Mouse (Mus musculus): ENCODE measurements around the gene Pitpnm2. TPM values are rescaled to one million over a fixed set of nuclear protein-coding genes. Genes with fewer than 3 reads are reported as not detected.
"Not testable (repeated sequence)": the region's sequence is repeated elsewhere in the genome, so short reads cannot be mapped to it uniquely, and the experiment has no call there.

The Pitpnm2 gene
- polyA plus RNA-seq, 1 experiment from 2014 or later: 8.9 TPM

DNA sequence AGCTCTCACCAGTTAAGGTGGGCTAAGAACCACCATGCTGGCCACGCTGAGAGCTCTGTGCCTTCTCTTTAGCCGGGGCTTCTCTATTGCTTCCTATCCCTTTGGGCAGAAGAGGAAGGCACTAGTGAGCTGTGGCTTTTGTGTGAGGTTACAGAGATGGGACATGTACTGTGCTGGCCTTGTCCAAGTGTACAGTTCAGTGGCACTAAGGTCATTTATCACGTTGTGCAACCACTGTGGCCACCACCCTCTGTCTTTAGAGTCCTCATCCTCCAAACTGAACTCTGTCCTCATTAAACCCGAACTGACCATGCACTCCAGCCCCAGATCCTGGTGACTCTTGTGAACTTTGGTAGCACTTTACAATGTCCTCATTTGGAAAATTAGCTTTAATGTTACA, 23.1 kb downstream of the Pitpnm2 start:
- no peak overlapping the region for H3K27ac ChIP-seq
- H3K9me3 ChIP-seq: no peaks in the 10 kb centered on the region
- H3K27me3 ChIP-seq: no peaks in the 10 kb centered on the region
- 90% methylated on average over 4 of the region's 4 CpGs for WGBS
- H3K4me1 ChIP-seq: peaks cover 11% of the 10 kb centered on the region; the same call in 1 of the 2 replicates
- no peak overlapping the region for H3K4me2 ChIP-seq
- H3K36me3 ChIP-seq (replicated peaks): no peaks in the 10 kb centered on the region
- no peak overlapping the region for H3K4me3 ChIP-seq (replicated peaks)
- no peak for ATAC-seq (ENCODE audit: low FRiP score)
- no peak overlapping the region for H3K9ac ChIP-seq

DNA sequence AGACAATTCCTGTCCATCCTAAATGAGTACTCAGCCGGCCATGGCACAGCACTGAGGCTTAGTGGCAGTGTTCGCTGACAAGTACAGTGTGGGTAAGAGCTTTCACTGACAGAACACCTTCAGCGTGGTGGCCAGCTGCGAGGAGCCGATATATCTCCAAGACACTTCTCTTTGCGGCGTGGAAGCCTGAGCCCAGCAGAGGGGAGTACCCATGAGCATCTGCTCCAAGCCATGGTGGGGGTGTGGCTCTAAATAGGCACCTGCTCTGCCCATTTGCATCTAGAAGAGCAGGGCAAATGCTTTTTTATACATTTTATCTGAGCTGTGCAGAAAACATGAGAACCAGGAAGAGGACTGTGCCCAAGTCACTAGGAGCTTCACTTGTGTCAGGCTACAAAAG, 23.7 kb downstream of the Pitpnm2 start:
- peaks cover 12% of the 10 kb centered on the region; the same call in 1 of the 2 replicates for H3K4me1 ChIP-seq
- no peaks in the 10 kb centered on the region for H3K9me3 ChIP-seq
- H3K4me3 ChIP-seq (replicated peaks): no peak overlapping the region
- 89% methylated on average over 7 of the region's 7 CpGs for WGBS
- H3K36me3 ChIP-seq (replicated peaks): no peaks in the 10 kb centered on the region
- H3K27me3 ChIP-seq: no peaks in the 10 kb centered on the region
- H3K27ac ChIP-seq: no peak overlapping the region
- H3K9ac ChIP-seq: no peak overlapping the region
- no peak for ATAC-seq (ENCODE audit: low FRiP score)
- H3K4me2 ChIP-seq: no peak overlapping the region

DNA sequence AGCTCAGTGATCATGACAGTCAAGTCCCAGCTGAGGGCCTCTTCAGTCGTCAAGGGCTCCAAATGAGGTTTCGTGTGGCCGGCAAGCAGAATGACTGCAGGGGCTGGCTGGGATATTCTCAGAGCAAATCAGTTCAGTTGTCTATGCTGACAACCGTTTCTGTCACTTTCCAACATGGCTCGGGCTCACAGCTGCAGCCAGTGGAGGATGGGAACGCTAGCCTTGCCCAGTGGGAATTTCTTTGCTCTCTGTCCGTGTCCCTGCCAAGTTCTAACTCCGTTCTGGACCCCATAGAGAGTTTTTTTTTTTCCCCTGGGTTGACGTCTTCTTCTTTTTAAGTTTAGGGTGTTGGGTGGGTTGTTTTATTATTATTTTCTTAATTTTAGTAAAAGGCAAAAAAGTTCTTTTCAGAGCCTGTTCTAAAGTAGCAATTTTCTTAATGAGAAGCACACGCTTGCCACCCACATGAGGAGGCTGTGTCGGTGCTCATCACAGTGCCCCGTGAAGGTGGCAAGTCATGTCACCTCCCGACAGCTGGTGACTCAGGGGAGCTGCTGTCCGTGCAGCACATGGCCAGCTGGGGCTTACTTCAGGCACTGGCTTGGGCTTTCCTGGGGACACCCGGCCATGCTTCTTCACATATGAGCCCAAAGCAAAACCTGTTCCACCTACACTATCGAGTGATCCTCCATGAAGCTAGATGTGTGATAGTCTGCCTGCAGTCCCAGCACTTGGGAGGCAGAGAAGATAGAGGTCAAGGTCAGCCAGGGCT, 25.1 kb downstream of the Pitpnm2 start:
- peaks cover 18% of the 10 kb centered on the region for H3K4me1 ChIP-seq
- H3K9me3 ChIP-seq: no peaks in the 10 kb centered on the region
- H3K27ac ChIP-seq: no peak overlapping the region
- H3K27me3 ChIP-seq: no peaks in the 10 kb centered on the region
- 81% methylated on average over 16 of the region's 16 CpGs for WGBS
- no peaks in the 10 kb centered on the region for H3K36me3 ChIP-seq (replicated peaks)
- ATAC-seq (ENCODE audit: low FRiP score): no peak
- H3K4me3 ChIP-seq (replicated peaks): no peak overlapping the region
- H3K4me2 ChIP-seq: no peak overlapping the region
- no peak overlapping the region for H3K9ac ChIP-seq

DNA sequence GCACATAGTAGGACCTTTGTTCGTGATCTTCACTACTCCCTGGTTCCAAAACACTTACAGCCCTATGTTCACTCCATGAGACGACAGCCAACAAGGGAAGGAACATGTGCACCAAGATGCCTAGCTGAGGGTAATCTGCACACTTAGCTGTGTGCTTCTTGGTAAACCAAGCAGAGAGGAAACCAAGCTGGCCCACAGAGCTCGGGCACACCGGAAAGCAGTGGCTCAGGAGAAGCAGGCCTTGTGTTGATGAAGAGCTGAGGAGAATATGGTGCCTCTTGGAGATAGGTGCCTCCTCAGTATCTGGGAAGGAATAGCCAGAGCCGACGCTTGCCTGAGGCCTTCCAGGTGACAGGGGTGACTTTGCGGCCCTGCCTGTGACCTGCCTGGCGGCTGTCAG, 26.0 kb downstream of the Pitpnm2 start:
- H3K9me3 ChIP-seq: no peaks in the 10 kb centered on the region
- no peak overlapping the region for H3K9ac ChIP-seq
- H3K27ac ChIP-seq: no peak overlapping the region
- H3K4me1 ChIP-seq: peaks cover 21% of the 10 kb centered on the region
- H3K27me3 ChIP-seq: no peaks in the 10 kb centered on the region
- no peak overlapping the region for H3K4me3 ChIP-seq (replicated peaks)
- H3K36me3 ChIP-seq (replicated peaks): no peaks in the 10 kb centered on the region
- no peak for ATAC-seq (ENCODE audit: low FRiP score)
- WGBS: 90% methylated on average over 8 of the region's 8 CpGs
- no peak overlapping the region for H3K4me2 ChIP-seq

DNA sequence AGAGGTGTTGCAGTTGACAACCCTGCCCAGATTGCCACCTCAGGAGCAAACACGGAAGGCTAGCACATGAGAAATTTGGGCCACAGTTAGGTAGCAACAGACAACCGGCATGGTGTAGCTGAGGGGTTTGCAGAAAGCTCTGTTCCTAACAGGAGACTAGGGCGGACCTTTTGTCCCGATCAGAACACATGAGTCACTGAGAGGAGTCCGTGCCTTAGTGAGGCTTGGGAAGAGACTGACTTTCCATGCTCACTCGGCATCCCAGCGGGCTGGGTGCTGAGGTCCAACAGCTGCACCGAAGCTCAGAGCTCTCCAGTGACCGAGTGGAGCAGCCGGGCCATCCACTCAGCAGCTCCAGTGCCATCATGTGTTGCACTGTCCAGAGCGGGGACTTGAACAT, 26.9 kb downstream of the Pitpnm2 start:
- Histone ChIP-seq H3K4me1 (peaks cover 23% of the 10 kb centered on the region), H3K36me3 (replicated peaks) (no peaks in the 10 kb centered on the region), H3K27ac (no peak overlapping the region), H3K9ac (no peak overlapping the region), H3K4me2 (no peak overlapping the region), H3K4me3 (replicated peaks) (no peak overlapping the region), H3K9me3 (no peaks in the 10 kb centered on the region), H3K27me3 (no peaks in the 10 kb centered on the region)
- no peak for ATAC-seq (ENCODE audit: low FRiP score)
- 93% methylated on average over 11 of the region's 11 CpGs for WGBS

DNA sequence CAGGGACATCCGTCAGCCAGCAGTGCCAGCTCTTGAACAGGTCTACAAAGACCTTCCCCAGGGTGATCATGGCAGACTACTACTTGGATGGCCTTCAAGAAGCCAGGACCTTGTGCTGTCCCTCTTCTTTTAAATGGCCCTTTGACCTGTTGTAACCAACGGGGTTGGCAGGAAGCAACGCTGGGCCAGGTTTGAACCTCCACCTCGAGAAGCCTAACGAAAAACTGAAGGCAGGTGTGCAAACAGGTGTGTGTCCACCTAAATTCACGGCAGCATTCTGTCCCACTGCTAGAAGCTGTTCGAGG, 27.9 kb downstream of the Pitpnm2 start:
- 89% methylated on average over 7 of the region's 7 CpGs for WGBS

DNA sequence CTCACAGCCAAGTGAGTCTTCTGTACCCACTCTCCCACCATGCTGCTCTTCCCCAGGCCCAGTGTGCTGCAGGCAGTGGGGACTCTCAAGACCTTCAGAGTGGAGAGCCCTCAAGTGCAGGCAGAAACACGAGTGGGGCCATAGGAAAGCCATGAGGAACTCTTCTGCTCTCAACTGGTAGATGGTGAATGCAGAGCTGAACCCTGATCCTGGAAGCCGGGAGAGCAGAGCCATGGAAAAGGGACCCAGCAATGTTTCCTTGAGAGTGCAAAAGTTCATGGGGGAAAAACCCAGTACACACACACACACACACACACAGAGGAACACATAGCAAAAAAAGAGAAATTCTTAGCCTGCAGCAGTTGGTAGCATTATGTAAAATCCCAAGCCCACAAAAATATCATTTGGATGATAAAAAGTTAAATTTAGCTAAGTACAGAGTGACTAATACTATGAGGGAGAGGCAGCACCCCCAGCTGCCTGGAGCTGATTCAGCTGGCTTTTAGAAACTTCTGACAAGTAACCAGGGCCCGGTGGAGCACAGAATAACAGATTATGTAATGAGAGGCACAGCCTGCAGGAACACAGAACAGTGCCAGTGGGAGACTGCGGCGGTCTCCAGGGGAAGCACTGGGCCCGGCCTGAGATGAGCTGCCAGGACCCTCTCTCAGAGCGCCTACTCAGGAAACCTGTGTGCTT, 28.4 kb downstream of the Pitpnm2 start:
- no peak overlapping the region for H3K4me2 ChIP-seq
- H3K27ac ChIP-seq: no peak overlapping the region
- no peaks in the 10 kb centered on the region for H3K27me3 ChIP-seq
- no peaks in the 10 kb centered on the region for H3K36me3 ChIP-seq (replicated peaks)
- no peak for ATAC-seq (ENCODE audit: low FRiP score)
- WGBS: 69% methylated on average over 7 of the region's 7 CpGs
- H3K4me3 ChIP-seq (replicated peaks): no peak overlapping the region
- H3K9me3 ChIP-seq: no peaks in the 10 kb centered on the region
- H3K9ac ChIP-seq: no peak overlapping the region
- peaks cover 15% of the 10 kb centered on the region for H3K4me1 ChIP-seq

More for the DNA sequence above, 27.9 kb downstream of the Pitpnm2 start:
- no peak overlapping the region for H3K27ac ChIP-seq
- peaks cover 19% of the 10 kb centered on the region for H3K4me1 ChIP-seq
- H3K27me3 ChIP-seq: no peaks in the 10 kb centered on the region
- no peak overlapping the region for H3K4me3 ChIP-seq (replicated peaks)
- no peaks in the 10 kb centered on the region for H3K36me3 ChIP-seq (replicated peaks)
- no peak overlapping the region for H3K4me2 ChIP-seq
- H3K9ac ChIP-seq: no peak overlapping the region
- H3K9me3 ChIP-seq: no peaks in the 10 kb centered on the region
- ATAC-seq (ENCODE audit: low FRiP score): no peak

DNA sequence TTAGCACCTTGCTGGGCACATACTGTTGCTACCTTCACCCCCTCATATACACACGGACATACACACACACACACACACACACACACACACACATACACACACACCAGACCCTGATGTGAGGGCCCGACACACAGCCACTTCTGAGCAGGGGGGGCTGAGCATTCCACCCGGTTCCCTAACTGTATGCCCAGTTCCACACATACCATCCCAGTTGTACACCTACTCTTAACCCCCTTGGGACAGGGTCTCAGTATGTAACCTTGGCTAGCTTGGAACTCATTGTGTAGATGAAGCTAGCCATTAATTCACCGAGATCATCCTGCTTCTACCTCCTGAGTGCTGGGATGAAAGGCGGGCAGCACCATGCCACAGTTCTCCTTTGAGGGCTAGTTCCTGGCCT, 29.0 kb downstream of the Pitpnm2 start:
- H3K4me3 ChIP-seq (replicated peaks): no peak overlapping the region
- H3K4me1 ChIP-seq: peaks cover 15% of the 10 kb centered on the region
- H3K4me2 ChIP-seq: no peak overlapping the region
- ATAC-seq (ENCODE audit: low FRiP score): no peak
- no peak overlapping the region for H3K27ac ChIP-seq
- H3K9me3 ChIP-seq: no peaks in the 10 kb centered on the region
- 93% methylated on average over 5 of the region's 5 CpGs for WGBS
- no peak overlapping the region for H3K9ac ChIP-seq
- no peaks in the 10 kb centered on the region for H3K36me3 ChIP-seq (replicated peaks)
- H3K27me3 ChIP-seq: no peaks in the 10 kb centered on the region

DNA sequence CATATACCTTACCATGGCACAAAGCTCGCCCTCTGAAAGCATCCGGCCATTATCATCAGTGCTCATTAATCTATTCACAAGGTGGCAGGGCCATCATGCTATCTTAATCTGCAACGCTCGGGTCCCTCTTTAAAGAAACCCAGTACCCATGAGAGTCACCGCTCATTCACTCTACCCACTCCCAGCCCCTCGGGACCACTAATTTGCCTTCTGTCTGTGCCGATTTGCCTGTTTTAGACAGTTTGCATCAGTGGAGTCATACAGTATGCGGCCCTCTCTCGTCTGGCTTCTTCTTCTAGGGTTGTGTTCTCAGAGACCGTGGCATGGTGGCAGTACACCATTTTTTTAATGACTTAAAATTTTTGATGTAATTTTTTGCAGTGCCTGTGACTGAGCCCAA, 30.1 kb downstream of the Pitpnm2 start:
- Histone ChIP-seq H3K27me3 (no peaks in the 10 kb centered on the region), H3K4me1 (peaks cover 15% of the 10 kb centered on the region), H3K36me3 (replicated peaks) (no peaks in the 10 kb centered on the region), H3K27ac (no peak overlapping the region), H3K9me3 (no peaks in the 10 kb centered on the region), H3K4me3 (replicated peaks) (no peak overlapping the region), H3K4me2 (no peak overlapping the region), H3K9ac (no peak overlapping the region)
- ATAC-seq (ENCODE audit: low FRiP score): no peak
- WGBS: 76% methylated on average over 10 of the region's 10 CpGs

DNA sequence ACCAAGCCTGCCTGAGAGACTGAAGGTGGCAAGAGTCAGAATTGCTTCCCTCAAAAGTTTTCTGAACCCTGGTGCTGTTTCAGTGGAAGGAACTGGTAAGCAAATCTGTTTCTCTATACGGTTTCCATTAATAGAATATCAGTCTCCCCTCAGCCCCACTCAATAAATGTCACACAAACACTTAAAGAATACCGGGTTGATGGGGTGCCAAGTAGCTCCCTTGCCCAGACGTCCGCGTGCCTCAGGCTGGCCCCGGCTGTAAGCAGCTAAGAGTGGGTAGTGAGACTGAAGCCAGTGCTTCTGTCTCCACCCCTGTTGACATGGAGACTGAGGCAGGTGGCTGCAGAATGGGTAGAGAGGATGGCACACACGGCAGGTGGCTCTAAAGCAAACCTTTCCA, 30.6 kb downstream of the Pitpnm2 start:
- no peaks in the 10 kb centered on the region for H3K36me3 ChIP-seq (replicated peaks)
- no peak overlapping the region for H3K27ac ChIP-seq
- H3K9me3 ChIP-seq: no peaks in the 10 kb centered on the region
- H3K9ac ChIP-seq: no peak overlapping the region
- WGBS: 76% methylated on average over 7 of the region's 7 CpGs
- no peak overlapping the region for H3K4me2 ChIP-seq
- H3K4me1 ChIP-seq: peaks cover 15% of the 10 kb centered on the region
- no peak overlapping the region for H3K4me3 ChIP-seq (replicated peaks)
- no peak for ATAC-seq (ENCODE audit: low FRiP score)
- H3K27me3 ChIP-seq: no peaks in the 10 kb centered on the region

DNA sequence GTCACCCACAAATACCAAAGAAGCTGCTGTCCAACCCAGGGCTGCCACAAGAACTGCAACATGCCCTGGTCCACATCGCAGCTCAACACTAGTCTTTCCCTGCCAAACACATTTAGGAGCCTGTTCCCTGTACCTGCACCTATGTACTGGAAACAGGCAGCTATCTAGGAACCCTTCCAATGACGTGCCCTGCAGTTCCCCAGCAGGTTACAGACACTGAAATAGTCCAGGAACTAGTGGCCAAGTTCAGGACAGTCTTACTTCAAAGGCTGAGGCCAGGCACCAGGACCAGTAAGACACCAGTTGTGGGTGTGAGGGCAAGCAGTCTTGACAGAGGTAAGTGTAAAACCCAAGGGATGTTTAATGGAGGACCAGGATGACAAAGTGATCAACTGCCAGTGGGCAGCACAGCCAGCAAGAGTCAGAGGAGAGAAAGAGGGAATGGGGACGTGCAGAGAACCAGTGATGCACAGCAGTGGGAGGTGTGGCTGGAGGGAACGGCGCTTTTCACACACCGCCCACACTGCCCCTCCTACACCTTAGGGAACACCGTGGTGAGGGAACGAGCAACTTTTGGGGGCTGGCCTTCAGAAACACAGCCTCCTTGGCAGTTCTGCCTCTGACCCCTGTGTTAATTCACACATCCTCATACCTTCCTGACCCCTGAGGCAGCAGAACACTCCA, 31.9 kb downstream of the Pitpnm2 start:
- peaks cover 15% of the 10 kb centered on the region for H3K4me1 ChIP-seq
- 60% methylated on average over 8 of the region's 8 CpGs for WGBS
- H3K27ac ChIP-seq: no peak overlapping the region
- no peaks in the 10 kb centered on the region for H3K9me3 ChIP-seq
- H3K9ac ChIP-seq: no peak overlapping the region
- H3K4me2 ChIP-seq: no peak overlapping the region
- no peak for ATAC-seq (ENCODE audit: low FRiP score)
- H3K4me3 ChIP-seq (replicated peaks): no peak overlapping the region
- H3K36me3 ChIP-seq (replicated peaks): no peaks in the 10 kb centered on the region
- no peaks in the 10 kb centered on the region for H3K27me3 ChIP-seq

DNA sequence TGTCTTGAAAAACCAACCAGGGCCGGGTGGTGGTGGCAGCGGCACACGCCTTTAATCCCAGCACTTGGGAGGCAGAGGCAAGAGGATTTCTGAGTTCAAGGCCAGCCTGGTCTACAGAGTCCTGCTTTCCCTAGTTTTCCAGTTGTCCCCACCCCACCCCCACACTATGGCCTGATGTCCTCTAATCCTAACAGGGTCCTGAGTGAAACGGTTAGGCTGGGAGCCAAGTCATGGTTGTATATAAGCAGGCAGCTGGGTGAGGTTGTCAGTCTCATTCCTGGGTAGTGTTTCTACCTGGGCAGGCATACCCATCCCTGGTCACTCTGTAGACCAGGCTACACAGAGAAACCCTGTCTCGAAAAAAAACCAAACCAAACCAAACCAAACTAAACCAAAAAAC, 32.5 kb downstream of the Pitpnm2 start:
- not testable (repeated sequence) for H3K27ac ChIP-seq; ATAC-seq (ENCODE audit: low FRiP score)
- WGBS: 95% methylated on average over 5 of the region's 5 CpGs

More for the DNA sequence above, 32.5 kb downstream of the Pitpnm2 start:
- H3K4me2 ChIP-seq; H3K9me3 ChIP-seq; H3K4me3 ChIP-seq (replicated peaks); H3K9ac ChIP-seq; H3K27me3 ChIP-seq; H3K36me3 ChIP-seq (replicated peaks): not testable (repeated sequence)
- peaks cover 15% of the 10 kb centered on the region for H3K4me1 ChIP-seq

All from forebrain, embryonic 12.5 days (tissue).